Mouse (Mus musculus) hindbrain, postnatal 0 days (tissue): ENCODE results near the gene Dysf. TPM values are rescaled to one million over a fixed set of nuclear protein-coding genes. Genes with fewer than 3 reads are reported as not detected.

Source experiments
- ATAC-seq: fragments of 200-750 bp; cut with Nextera tagmentation; 2 replicates; pipeline ENCODE4 v1.8.0; 2017; ENCODE audit warnings: mild to moderate bottlenecking, moderate TSS enrichment, moderate library complexity
- DNase-seq: peaks from one replicate; pipeline ENCODE4 v3.0.0-alpha.2; 2015; ENCODE audit warnings: low spot score
- H3K27ac ChIP-seq: fragments of 300-500 bp; sonication (generic); 2 replicates; pipeline ENCODE4 v1.5.1; 2014; ENCODE audit warnings: mild to moderate bottlenecking
- H3K27me3 ChIP-seq: fragments of 300-500 bp; sonication (generic); 2 replicates; pipeline ENCODE4 v1.6.1; 2014; ENCODE audit warnings: low read length, mixed read lengths; ENCODE audit not compliant: insufficient read depth
- H3K36me3 ChIP-seq: fragments of 300-500 bp; sonication (generic); 2 replicates; pipeline ENCODE4 v1.6.1; 2014; ENCODE audit warnings: low read length, mixed read lengths; ENCODE audit not compliant: insufficient read depth
- H3K4me1 ChIP-seq: fragments of 300-500 bp; sonication (generic); 2 replicates; pipeline ENCODE4 v1.6.1; 2014; ENCODE audit warnings: antibody characterized with exemption, low read length, mixed read lengths; ENCODE audit not compliant: insufficient read depth
- H3K4me2 ChIP-seq: fragments of 300-500 bp; sonication (generic); 2 replicates; pipeline ENCODE4 v1.6.1; 2014; ENCODE audit warnings: low read depth, mild to moderate bottlenecking, low read length, moderate library complexity, mixed read lengths
- H3K4me3 ChIP-seq: fragments of 300-500 bp; sonication (generic); 2 replicates; pipeline ENCODE4 v1.5.1; 2014; ENCODE audit warnings: low read length
- H3K9ac ChIP-seq: fragments of 300-500 bp; sonication (generic); replicated peaks from 2 replicates; pipeline ENCODE4 v1.6.1; 2014; ENCODE audit warnings: mild to moderate bottlenecking, low read length, moderate library complexity, mixed read lengths
- H3K9me3 ChIP-seq: fragments of 300-500 bp; sonication (generic); 2 replicates; pipeline ENCODE4 v1.6.1; 2016; ENCODE audit warnings: low read length, mixed read lengths
- CTCF ChIP-seq: IDR thresholded peaks from 2 replicates; pipeline ENCODE4 v1.5.1; 2016; ENCODE audit warnings: antibody characterized with exemption, control low read depth, low read depth
- WGBS: fragments of 180-500 bp; shearing (Covaris S2); extraction: QIAGEN DNeasy Blood & Tissue Kit; methylation state at CpG from one replicate; pipeline ENCODE4 v1.1.7; 2014; 5-methylcytosine and 5-hydroxymethylcytosine counted together
- polyA plus RNA-seq: library from polyadenylated mRNA; unstranded; fragments of >200 nt; fragmentation: Nextera tagmentation; extraction: Ambion mirVana; gene quantifications from 2 replicates; pipeline ENCODE4 v1.2.1, GENCODE M21; 2015
- total RNA-seq: library from RNA; depleted of rRNA; stranded (reverse); fragments of >200 nt; gene quantifications from 2 replicates; pipeline ENCODE4 v1.2.3, GENCODE M21; 2014

Dysf gene
- total and polyA plus RNA-seq, 2 experiments from 2014 or later, result 1.6 to 2.4 TPM

- no peak overlapping the region for H3K4me3 ChIP-seq
- ATAC-seq (no peak), DNase-seq (no peak)
- H3K4me1 ChIP-seq, result no peaks in the 10 kb centered on the region
- H3K27ac ChIP-seq, result no peak overlapping the region
- no peak overlapping the region for H3K4me2 ChIP-seq
- no peak overlapping the region for H3K9ac ChIP-seq
- 64% methylated on average over 5 of the region's 5 CpGs for whole genome bisulfite sequencing
- H3K9me3 ChIP-seq, result no peaks in the 10 kb centered on the region
- TF ChIP-seq CTCF, result no peak
- H3K27me3 ChIP-seq, result no peaks in the 10 kb centered on the region
- no peaks in the 10 kb centered on the region for H3K36me3 ChIP-seq
These were observed 170.5 kb downstream of the Dysf start for GRCm38 (mm10) chr6:84178776-84179405.

GRCm38 (mm10) chr6:84181452-84181851, 173.1 kb downstream of the Dysf start:
- Histone ChIP-seq H3K9me3 (no peaks in the 10 kb centered on the region), H3K27me3 (no peaks in the 10 kb centered on the region), H3K36me3 (no peaks in the 10 kb centered on the region), H3K4me1 (no peaks in the 10 kb centered on the region), H3K27ac (no peak overlapping the region), H3K9ac (no peak overlapping the region), H3K4me2 (no peak overlapping the region), H3K4me3 (no peak overlapping the region)
- WGBS, result 32% methylated on average over 4 of the region's 4 CpGs
- ATAC-seq (no peak), DNase-seq (no peak)
- no peak for TF ChIP-seq CTCF

GRCm38 (mm10) chr6:84191656-84192250, 183.4 kb downstream of the Dysf start:
- H3K27me3 ChIP-seq, result no peaks in the 10 kb centered on the region
- H3K4me1 ChIP-seq, result no peaks in the 10 kb centered on the region
- H3K27ac ChIP-seq, result no peak overlapping the region
- no peak overlapping the region for H3K9ac ChIP-seq
- H3K36me3 ChIP-seq, result no peaks in the 10 kb centered on the region
- H3K4me3 ChIP-seq, result no peak overlapping the region
- no peak for TF ChIP-seq CTCF
- no peaks in the 10 kb centered on the region for H3K9me3 ChIP-seq
- H3K4me2 ChIP-seq, result no peak overlapping the region
- 64% methylated on average over 6 of the region's 6 CpGs for WGBS
- ATAC-seq, result no peak
- DNase-seq, result no peak

- no peak for ATAC-seq
These were observed 188.1 kb downstream of the Dysf start for GRCm38 (mm10) chr6:84196511-84196910.

GRCm38 (mm10) chr6:84197811-84198213, 189.4 kb downstream of the Dysf start:
- H3K36me3 ChIP-seq, result no peaks in the 10 kb centered on the region
- ATAC-seq (no peak), DNase-seq (no peak)
- no peaks in the 10 kb centered on the region for H3K9me3 ChIP-seq
- WGBS, result 35% methylated on average over 5 of the region's 5 CpGs
- H3K4me2 ChIP-seq, result no peak overlapping the region
- H3K27ac ChIP-seq, result no peak overlapping the region
- H3K27me3 ChIP-seq, result no peaks in the 10 kb centered on the region
- TF ChIP-seq CTCF, result no peak
- no peak overlapping the region for H3K9ac ChIP-seq
- H3K4me3 ChIP-seq, result no peak overlapping the region
- no peaks in the 10 kb centered on the region for H3K4me1 ChIP-seq

More at GRCm38 (mm10) chr6:84196511-84196910, 188.1 kb downstream of the Dysf start:
- Histone ChIP-seq H3K9me3 (no peaks in the 10 kb centered on the region), H3K4me1 (no peaks in the 10 kb centered on the region), H3K27me3 (no peaks in the 10 kb centered on the region), H3K4me2 (no peak overlapping the region), H3K9ac (no peak overlapping the region), H3K36me3 (no peaks in the 10 kb centered on the region), H3K4me3 (no peak overlapping the region), H3K27ac (no peak overlapping the region)
- no peak for DNase-seq
- TF ChIP-seq CTCF, result no peak
- 84% methylated on average over 5 of the region's 5 CpGs for WGBS

- DNase-seq (no peak), ATAC-seq (no peak)
- Histone ChIP-seq H3K9ac (no peak overlapping the region), H3K4me2 (no peak overlapping the region), H3K27me3 (no peaks in the 10 kb centered on the region), H3K4me1 (no peaks in the 10 kb centered on the region), H3K9me3 (no peaks in the 10 kb centered on the region), H3K27ac (no peak overlapping the region), H3K36me3 (no peaks in the 10 kb centered on the region), H3K4me3 (no peak overlapping the region)
- no peak for TF ChIP-seq CTCF
- 74% methylated on average over 8 of the region's 8 CpGs for WGBS
These were observed 193.5 kb downstream of the Dysf start for GRCm38 (mm10) chr6:84201721-84202490.
